Mouse (Mus musculus) embryonic facial prominence, embryonic 12.5 days (tissue): ENCODE measurements around the gene Ahnak. TPM values are rescaled to one million over a fixed set of nuclear protein-coding genes. Genes with fewer than 3 reads are reported as not detected.
"Not testable (repeated sequence)": the region's sequence is repeated elsewhere in the genome, so short reads cannot be mapped to it uniquely, and the experiment has no call there.

Source experiments
- ATAC-seq: fragments of 200-750 bp; cut with Nextera tagmentation; 2 replicates; pipeline ENCODE4 v1.8.0; 2017; ENCODE audit not compliant: insufficient number of reproducible peaks, insufficient read depth, low FRiP score, low TSS enrichment
- H3K27ac ChIP-seq: fragments of 300-500 bp; sonication (generic); 2 replicates; pipeline ENCODE4 v1.5.1; 2016; ENCODE audit warnings: mild to moderate bottlenecking
- H3K27me3 ChIP-seq: fragments of 300-500 bp; sonication (generic); 2 replicates; pipeline ENCODE4 v1.6.1; 2016; ENCODE audit warnings: mild to moderate bottlenecking, moderate library complexity
- H3K36me3 ChIP-seq: fragments of 300-500 bp; sonication (generic); 2 replicates; pipeline ENCODE4 v1.6.1; 2016; ENCODE audit warnings: mild to moderate bottlenecking
- H3K4me1 ChIP-seq: fragments of 300-500 bp; sonication (generic); 2 replicates; pipeline ENCODE4 v1.6.1; 2016
- H3K4me2 ChIP-seq: fragments of 300-500 bp; sonication (generic); replicated peaks from 2 replicates; pipeline ENCODE4 v1.6.1; 2016; ENCODE audit warnings: mild to moderate bottlenecking, moderate library complexity
- H3K4me3 ChIP-seq: fragments of 300-500 bp; sonication (generic); 2 replicates; pipeline ENCODE4 v1.5.1; 2016; ENCODE audit warnings: mild to moderate bottlenecking
- H3K9ac ChIP-seq: fragments of 300-500 bp; sonication (generic); 2 replicates; pipeline ENCODE4 v1.6.1; 2016; ENCODE audit warnings: mild to moderate bottlenecking, moderate library complexity
- H3K9me3 ChIP-seq: fragments of 300-500 bp; sonication (generic); 2 replicates; pipeline ENCODE4 v1.6.1; 2016; ENCODE audit warnings: mild to moderate bottlenecking, moderate library complexity
- WGBS: fragments of 180-500 bp; shearing (Covaris S2); methylation state at CpG from one replicate; pipeline ENCODE4 v1.1.7; 2016; 5-methylcytosine and 5-hydroxymethylcytosine counted together
- polyA plus RNA-seq: library from polyadenylated mRNA; unstranded; fragments of >200 nt; fragmentation: Nextera tagmentation; extraction: Ambion mirVana; gene quantifications from 2 replicates; pipeline ENCODE4 v1.2.1, GENCODE M21; 2016

The Ahnak gene
- polyA plus RNA-seq, 1 experiment from 2014 or later: 27.7 TPM

DNA sequence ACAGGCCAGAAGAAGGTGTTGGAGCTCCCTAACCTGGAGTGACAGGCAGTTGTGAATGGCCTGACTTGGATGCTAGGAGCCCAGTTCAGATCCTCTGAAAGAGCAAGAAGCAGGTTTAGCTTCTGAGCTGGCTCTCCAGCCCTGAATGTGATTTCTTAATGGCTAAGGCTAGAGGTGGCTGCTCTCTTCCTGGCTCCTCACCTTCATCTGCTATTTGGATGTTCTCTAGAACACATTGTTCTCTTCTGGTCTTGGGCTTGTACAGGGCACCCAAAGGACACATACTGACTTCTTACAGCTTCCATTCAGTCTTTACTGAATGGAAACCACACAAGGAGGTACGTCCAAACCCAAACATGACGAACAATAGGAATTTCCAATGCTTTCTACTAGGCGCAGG is 87.0 kb downstream of the Ahnak start:
- Histone ChIP-seq H3K9me3 (no peaks in the 10 kb centered on the region), H3K4me3 (no peak overlapping the region), H3K4me1 (peaks cover 9% of the 10 kb centered on the region; the same call in 1 of the 2 replicates), H3K4me2 (no peak overlapping the region), H3K27me3 (no peaks in the 10 kb centered on the region), H3K36me3 (no peaks in the 10 kb centered on the region), H3K9ac (no peak overlapping the region), H3K27ac (no peak overlapping the region)
- 88% methylated on average over 3 of the region's 3 CpGs for WGBS
- ATAC-seq: no peak

DNA sequence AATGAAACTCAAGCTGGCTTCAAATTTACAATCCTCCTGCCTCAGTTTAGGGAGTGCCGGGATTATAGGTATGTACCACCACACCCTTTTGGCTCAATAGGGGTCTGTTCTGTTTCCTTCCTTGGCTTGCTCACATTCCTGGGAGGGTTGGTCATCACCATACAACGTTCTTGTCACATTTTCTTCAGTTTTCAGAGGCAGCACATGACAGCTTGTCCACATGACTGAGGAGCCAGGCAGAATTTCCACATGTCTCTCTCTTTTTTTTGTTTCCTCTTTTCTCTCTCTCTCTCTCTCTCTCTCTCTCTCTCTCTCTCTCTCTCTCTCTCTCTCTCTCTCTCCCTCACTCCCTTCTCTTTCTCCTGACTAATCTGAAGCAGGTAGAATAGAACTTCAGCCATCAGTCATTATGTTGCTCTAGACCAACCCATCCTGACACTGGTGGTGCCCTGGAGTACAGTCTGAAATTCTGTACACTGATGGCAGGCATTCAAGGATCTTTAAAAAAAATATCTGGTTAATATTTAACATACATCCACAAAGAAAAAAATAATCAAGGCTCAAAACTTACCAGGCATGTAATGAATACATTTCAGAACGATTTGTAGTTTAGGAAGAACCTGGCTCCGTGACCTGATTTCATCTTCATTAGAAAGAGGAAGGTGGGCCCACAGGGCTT is 88.0 kb downstream of the Ahnak start:
- H3K9me3 ChIP-seq: no peaks in the 10 kb centered on the region
- H3K27ac ChIP-seq: no peak overlapping the region
- H3K36me3 ChIP-seq: no peaks in the 10 kb centered on the region
- no peak overlapping the region for H3K4me2 ChIP-seq
- H3K9ac ChIP-seq: no peak overlapping the region
- WGBS: 68% methylated on average over 4 of the region's 4 CpGs
- H3K4me3 ChIP-seq: no peak overlapping the region
- H3K4me1 ChIP-seq: no peaks in the 10 kb centered on the region
- ATAC-seq: no peak
- H3K27me3 ChIP-seq: no peaks in the 10 kb centered on the region

DNA sequence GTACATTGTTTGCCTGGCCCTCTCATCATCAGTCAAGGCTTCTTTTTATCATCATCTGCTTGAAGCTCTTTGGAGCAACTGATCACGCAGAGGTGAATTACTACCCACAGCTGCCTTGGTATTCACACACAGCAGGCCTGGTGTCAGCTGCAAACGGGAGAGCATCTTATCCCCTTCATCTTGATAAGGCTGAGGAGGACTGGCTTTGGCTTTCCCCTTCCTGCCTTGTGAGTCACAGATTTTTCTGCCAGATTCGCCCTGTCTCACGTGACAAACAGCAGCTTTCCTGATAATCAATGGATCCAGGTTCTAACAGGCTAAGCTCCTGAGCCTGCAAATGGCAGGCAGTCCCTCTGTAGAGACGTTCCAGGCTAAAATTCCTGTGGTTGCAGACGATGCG is 90.8 kb downstream of the Ahnak start:
- ATAC-seq: no peak
- WGBS: 31% methylated on average over 7 of the region's 7 CpGs
- Histone ChIP-seq H3K9ac (no peak overlapping the region), H3K4me3 (no peak overlapping the region), H3K27ac (no peak overlapping the region), H3K9me3 (no peaks in the 10 kb centered on the region), H3K27me3 (no peaks in the 10 kb centered on the region), H3K4me2 (no peak overlapping the region), H3K36me3 (no peaks in the 10 kb centered on the region), H3K4me1 (no peaks in the 10 kb centered on the region)

DNA sequence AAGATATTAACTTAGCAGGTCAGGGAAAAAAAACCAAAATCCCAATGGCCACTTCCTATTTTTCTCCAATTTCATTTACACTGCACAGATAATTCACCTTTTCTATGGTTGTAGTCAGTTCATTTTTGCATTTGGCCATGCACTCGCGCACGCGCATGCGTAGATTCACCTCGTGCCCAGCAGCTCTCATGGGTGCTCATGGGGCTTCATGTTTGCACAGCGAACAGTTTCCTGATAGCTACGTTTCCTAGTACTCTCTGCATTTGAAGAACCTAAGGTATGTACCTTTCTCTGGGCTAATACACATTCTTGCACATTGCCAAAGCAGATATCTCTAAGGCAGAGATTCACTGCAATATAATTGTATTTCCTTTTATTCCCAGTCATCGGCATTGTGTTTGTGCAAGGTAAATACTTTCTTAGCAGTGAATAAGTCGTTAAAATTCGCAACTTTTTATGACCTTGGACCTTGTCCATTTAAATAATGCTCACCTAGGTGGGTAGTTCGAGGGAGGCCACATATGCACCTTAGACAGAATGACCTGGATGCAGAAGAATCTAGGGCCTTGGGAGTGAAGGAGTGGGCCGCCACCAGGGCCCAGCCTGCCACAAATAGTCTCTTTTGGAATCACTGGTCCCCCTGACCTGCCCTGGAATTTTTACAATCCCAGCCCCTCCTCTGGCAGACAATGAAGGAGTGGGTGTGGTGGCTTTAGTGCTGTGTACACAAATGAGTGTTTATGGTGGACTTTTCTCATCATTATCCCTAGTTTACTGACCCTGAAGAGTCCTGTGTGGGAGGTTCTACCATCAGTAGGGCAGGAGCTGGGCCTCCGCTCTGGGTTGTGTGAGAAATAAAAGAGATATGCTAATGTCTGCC is 92.5 kb downstream of the Ahnak start:
- H3K9me3 ChIP-seq: no peaks in the 10 kb centered on the region
- H3K27me3 ChIP-seq: no peaks in the 10 kb centered on the region
- no peak overlapping the region for H3K4me3 ChIP-seq
- no peaks in the 10 kb centered on the region for H3K36me3 ChIP-seq
- H3K27ac ChIP-seq: no peak overlapping the region
- whole genome bisulfite sequencing: 85% methylated on average over 14 of the region's 14 CpGs
- no peaks in the 10 kb centered on the region for H3K4me1 ChIP-seq
- H3K9ac ChIP-seq: no peak overlapping the region
- no peak for ATAC-seq
- H3K4me2 ChIP-seq: no peak overlapping the region

DNA sequence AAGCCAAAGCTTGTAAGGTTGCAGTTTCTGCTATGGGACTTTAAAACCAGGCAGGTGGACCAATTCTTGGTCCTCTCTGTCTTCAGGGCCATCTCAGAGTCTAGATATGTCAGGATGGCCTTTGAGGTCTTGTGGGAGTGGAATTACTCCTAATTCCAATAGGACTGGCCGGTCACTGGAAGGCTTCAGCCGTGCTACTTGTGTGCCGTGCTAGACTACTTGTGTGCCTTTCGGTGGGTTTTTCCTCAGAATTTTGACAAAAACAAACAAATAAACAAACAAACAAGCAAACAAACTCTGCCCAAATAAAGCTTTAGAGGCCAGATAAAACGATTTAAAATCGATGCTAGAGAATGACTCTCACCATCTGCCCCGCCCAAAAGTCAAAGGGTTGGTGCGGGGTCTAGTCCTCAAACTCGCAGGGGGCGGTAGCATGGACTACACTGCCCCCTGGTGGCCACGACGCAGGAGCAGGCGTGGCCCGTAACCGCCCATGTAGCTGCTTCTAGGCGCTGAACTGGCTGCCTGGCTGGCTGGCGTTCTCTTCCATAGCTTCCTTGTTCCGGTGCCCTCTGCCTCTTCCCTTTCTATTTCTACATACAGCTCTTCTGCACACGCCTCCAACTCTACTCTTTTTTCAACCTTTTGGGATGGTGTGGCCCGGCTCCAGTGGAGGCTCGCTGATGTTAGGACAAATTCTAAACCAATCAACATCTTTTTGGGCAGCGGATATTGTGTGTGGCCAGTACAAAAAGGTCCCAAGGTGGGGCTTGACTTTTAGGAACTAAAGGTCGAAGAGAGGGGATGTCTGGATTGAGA is 93.3 kb downstream of the Ahnak start:
- Histone ChIP-seq H3K9ac (no peak overlapping the region; the same call in 1 of the 2 replicates), H3K4me1 (no peaks in the 10 kb centered on the region), H3K27ac (no peak overlapping the region), H3K4me2 (peak overlapping the region; percentile 26; the same call in 1 of the 2 replicates), H3K4me3 (no peak overlapping the region; the same call in 1 of the 2 replicates), H3K9me3 (no peaks in the 10 kb centered on the region), H3K27me3 (no peaks in the 10 kb centered on the region), H3K36me3 (no peaks in the 10 kb centered on the region)
- ATAC-seq: peak; percentile 84
- 17% methylated on average over 23 of the region's 23 CpGs for WGBS

DNA sequence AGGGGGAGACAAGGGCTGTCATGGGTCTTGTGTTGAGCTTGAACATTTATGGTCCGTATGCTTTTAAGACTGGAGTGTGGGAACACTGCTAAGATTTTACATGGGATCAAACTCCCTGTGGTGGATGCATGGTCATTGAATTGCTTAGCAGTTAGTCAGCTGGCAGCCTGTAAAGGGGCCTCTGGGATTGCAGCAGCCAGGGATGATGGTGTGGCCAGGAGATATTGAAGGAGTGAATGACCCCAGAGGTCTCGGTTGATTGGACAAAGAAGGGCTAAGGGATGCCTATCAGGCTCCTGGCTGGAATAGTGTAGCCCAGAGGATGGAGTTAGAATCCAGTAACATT is 93.9 kb downstream of the Ahnak start:
- H3K4me1 ChIP-seq: no peaks in the 10 kb centered on the region
- no peak overlapping the region for H3K4me3 ChIP-seq
- H3K27ac ChIP-seq: no peak overlapping the region
- no peaks in the 10 kb centered on the region for H3K9me3 ChIP-seq
- WGBS: 85% methylated on average over 2 of the region's 2 CpGs
- H3K27me3 ChIP-seq: no peaks in the 10 kb centered on the region
- no peaks in the 10 kb centered on the region for H3K36me3 ChIP-seq
- no peak overlapping the region for H3K4me2 ChIP-seq
- no peak overlapping the region for H3K9ac ChIP-seq
- no peak for ATAC-seq

DNA sequence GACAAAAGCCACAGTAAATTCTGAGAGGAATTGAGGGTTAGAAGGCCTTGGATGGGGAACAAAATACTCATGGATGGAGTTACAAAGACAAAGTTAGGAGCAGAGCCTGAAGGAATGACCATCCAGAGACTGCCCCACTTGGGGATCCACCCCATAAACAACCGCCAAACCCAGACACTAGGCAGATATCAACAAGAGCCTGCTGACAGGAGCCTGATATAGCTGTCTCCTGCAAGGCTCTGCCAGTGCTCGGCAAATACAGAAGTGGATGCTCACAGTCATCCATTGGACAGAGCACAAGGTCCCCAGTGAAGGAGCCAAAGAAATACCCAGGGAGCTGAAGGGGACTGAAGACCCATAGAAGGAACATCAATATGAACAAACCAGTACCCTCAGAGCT is 94.8 kb downstream of the Ahnak start:
- H3K27ac ChIP-seq, H3K9me3 ChIP-seq, H3K4me2 ChIP-seq, H3K36me3 ChIP-seq, ATAC-seq, H3K9ac ChIP-seq, H3K4me1 ChIP-seq, H3K4me3 ChIP-seq, H3K27me3 ChIP-seq: not testable (repeated sequence)
- whole genome bisulfite sequencing: 64% methylated on average over 2 of the region's 2 CpGs

DNA sequence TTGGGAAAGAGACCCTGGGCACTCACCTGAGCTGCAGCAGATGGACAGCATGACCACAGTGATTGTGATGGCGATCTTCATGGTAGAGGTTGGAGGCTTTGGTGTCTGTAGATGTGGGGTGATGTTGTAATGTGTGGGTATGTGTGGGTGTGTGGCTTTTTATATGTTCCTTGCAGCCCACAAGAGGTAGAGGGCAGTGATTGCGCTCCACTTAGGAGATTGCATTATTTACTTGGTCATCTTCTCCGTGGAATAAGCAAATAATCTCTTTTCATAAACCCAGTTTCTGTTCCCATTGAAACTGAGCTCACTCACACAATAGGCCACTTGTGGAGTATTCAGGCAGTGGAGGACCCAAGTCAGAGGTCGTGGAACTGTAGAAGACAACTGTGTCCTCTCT is 98.7 kb downstream of the Ahnak start, which contains the start of gene Scgb1a1:
TSS of gene Scgb1a1 (minus strand) at position 138 of the 400 bp plus-strand sequence.
- ATAC-seq: no peak
- Histone ChIP-seq H3K4me3 (no peak within 1 kb of the TSS), H3K9ac (no peak within 1 kb of the TSS), H3K9me3 (no peaks in the 10 kb centered on the region), H3K27ac (no peak within 1 kb of the TSS), H3K27me3 (no peaks in the 10 kb centered on the region), H3K36me3 (no peaks in the 10 kb centered on the region), H3K4me2 (no peak within 1 kb of the TSS), H3K4me1 (no peaks in the 10 kb centered on the region)
- 75% methylated on average over 4 of the region's 4 CpGs for WGBS

DNA sequence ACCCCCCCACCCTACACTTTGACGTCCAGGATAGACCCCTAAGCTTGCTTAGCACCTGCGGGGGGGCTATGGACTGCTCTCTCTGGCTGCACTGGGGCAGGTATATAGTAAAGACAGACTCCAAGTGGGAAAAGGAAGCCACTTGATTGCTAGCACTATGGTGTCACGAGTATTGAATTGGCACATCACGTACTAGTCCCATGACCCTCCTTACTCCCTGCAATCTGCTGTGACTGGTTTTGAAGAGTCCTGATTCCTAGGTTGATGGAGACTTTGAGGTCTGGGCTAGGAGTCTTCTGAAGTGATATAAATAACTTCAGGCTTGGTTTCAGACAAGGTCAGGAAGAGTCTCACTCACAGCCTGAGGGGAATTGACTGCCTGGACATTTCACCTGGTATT is 101.1 kb downstream of the Ahnak start:
- Histone ChIP-seq H3K36me3 (no peaks in the 10 kb centered on the region), H3K27ac (no peak overlapping the region), H3K4me2 (no peak overlapping the region), H3K4me1 (no peaks in the 10 kb centered on the region), H3K27me3 (no peaks in the 10 kb centered on the region), H3K9ac (no peak overlapping the region), H3K9me3 (no peaks in the 10 kb centered on the region), H3K4me3 (no peak overlapping the region)
- ATAC-seq: no peak
- 78% methylated on average over 4 of the region's 4 CpGs for WGBS

DNA sequence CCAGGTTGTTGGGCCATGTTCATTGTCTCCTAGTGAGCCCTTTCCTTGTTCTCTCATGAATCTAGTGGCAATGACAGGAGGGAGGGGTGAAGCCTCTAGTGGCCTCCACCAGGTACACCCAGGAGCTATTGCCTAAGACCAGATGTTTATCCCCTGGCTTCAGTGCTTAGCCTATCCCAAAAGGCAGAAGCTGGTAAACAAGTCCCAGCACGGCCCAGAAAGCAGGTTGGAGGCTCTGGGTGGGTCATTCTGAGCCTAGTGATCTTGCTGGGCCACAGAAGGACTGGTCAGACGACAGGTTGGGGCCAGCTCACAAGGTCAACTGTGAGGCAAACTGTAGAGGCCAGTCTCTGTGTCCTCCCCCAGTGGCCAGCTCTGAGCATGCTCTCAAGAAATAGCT is 101.6 kb downstream of the Ahnak start:
- no peak for ATAC-seq
- H3K4me2 ChIP-seq: no peak overlapping the region
- 52% methylated on average over 2 of the region's 2 CpGs for WGBS
- no peak overlapping the region for H3K9ac ChIP-seq
- no peaks in the 10 kb centered on the region for H3K36me3 ChIP-seq
- no peak overlapping the region for H3K4me3 ChIP-seq
- H3K27ac ChIP-seq: no peak overlapping the region
- H3K27me3 ChIP-seq: no peaks in the 10 kb centered on the region
- no peaks in the 10 kb centered on the region for H3K9me3 ChIP-seq
- H3K4me1 ChIP-seq: no peaks in the 10 kb centered on the region

DNA sequence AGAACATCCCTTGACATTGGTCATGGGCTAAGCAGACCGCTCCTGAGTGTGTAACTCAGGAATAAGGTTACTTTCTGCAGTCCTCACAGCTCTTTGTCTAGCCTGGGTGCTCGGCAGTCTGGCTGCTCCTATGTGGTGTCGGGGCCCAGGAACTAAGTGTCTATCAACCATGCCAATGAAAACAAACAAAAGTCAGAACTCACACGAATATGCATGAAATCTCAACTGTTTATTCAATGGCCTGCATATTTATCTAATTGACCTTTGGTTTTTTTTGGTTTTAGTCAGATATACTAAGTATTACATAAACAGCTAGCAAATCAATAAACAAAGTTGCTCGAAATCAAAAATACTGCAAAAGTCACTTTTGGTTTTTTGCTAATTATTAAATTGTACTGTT is 106.0 kb downstream of the Ahnak start:
- no peak overlapping the region for H3K4me2 ChIP-seq
- WGBS: 62% methylated on average over 5 of the region's 5 CpGs
- no peaks in the 10 kb centered on the region for H3K27me3 ChIP-seq
- no peak for ATAC-seq
- no peaks in the 10 kb centered on the region for H3K4me1 ChIP-seq
- no peak overlapping the region for H3K9ac ChIP-seq
- no peaks in the 10 kb centered on the region for H3K9me3 ChIP-seq
- no peaks in the 10 kb centered on the region for H3K36me3 ChIP-seq
- H3K4me3 ChIP-seq: no peak overlapping the region
- no peak overlapping the region for H3K27ac ChIP-seq
